Mouse (Mus musculus) heart, postnatal 0 days (tissue): ENCODE measurements around the gene Vsir. TPM values are rescaled to one million over a fixed set of nuclear protein-coding genes. Genes with fewer than 3 reads are reported as not detected.

Experiments
- ATAC-seq: fragments of 200-750 bp; cut with Nextera tagmentation; 2 replicates; pipeline ENCODE4 v1.8.0; 2017; ENCODE audit warnings: low read depth, moderate number of reproducible peaks, moderate library complexity; ENCODE audit not compliant: insufficient read depth
- DNase-seq: peaks from one replicate; pipeline ENCODE4 v3.0.0-alpha.2; 2016; ENCODE audit warnings: low spot score
- H3K27ac ChIP-seq: fragments of 300-500 bp; sonication (generic); 2 replicates; pipeline ENCODE4 v1.5.1; 2014; ENCODE audit warnings: low read depth, mild to moderate bottlenecking
- H3K27me3 ChIP-seq: fragments of 300-500 bp; sonication (generic); 2 replicates; pipeline ENCODE4 v1.6.1; 2014; ENCODE audit warnings: low read length, mixed read lengths; ENCODE audit not compliant: control insufficient read depth, insufficient read depth
- H3K36me3 ChIP-seq: fragments of 300-500 bp; sonication (generic); replicated peaks from 2 replicates; pipeline ENCODE4 v1.6.1; 2014; ENCODE audit warnings: low read length, mixed read lengths; ENCODE audit not compliant: control insufficient read depth, insufficient read depth
- H3K4me1 ChIP-seq: fragments of 300-500 bp; sonication (generic); 2 replicates; pipeline ENCODE4 v1.6.1; 2014; ENCODE audit warnings: antibody characterized with exemption; ENCODE audit not compliant: control insufficient read depth, insufficient read depth
- H3K4me2 ChIP-seq: fragments of 300-500 bp; sonication (generic); 2 replicates; pipeline ENCODE4 v1.6.1; 2014; ENCODE audit warnings: low read depth, mild to moderate bottlenecking, low read length, moderate library complexity
- H3K4me3 ChIP-seq: fragments of 300-500 bp; sonication (generic); 2 replicates; pipeline ENCODE4 v1.5.1; 2014; ENCODE audit warnings: low read depth, low read length
- H3K9ac ChIP-seq: fragments of 300-500 bp; sonication (generic); replicated peaks from 2 replicates; pipeline ENCODE4 v1.6.1; 2014; ENCODE audit warnings: low read depth, low read length, mixed read lengths
- H3K9me3 ChIP-seq: fragments of 300-500 bp; sonication (generic); replicated peaks from 2 replicates; pipeline ENCODE4 v1.6.1; 2016; ENCODE audit warnings: low read length; ENCODE audit not compliant: control insufficient read depth
- CTCF ChIP-seq: IDR thresholded peaks from 2 replicates; pipeline ENCODE4 v1.5.1; 2016; ENCODE audit warnings: antibody characterized with exemption, control low read depth, low read depth
- EP300 ChIP-seq: IDR thresholded peaks from 2 replicates; pipeline ENCODE4 v1.6.1; 2016; ENCODE audit warnings: antibody characterized with exemption, low read depth
- WGBS: fragments of 180-500 bp; shearing (Covaris S2); extraction: QIAGEN DNeasy Blood & Tissue Kit; methylation state at CpG from one replicate; pipeline ENCODE4 v1.1.7; 2014; 5-methylcytosine and 5-hydroxymethylcytosine counted together
- polyA plus RNA-seq: library from polyadenylated mRNA; unstranded; fragments of >200 nt; fragmentation: Nextera tagmentation; extraction: Ambion mirVana; gene quantifications from 2 replicates; pipeline ENCODE4 v1.2.1, GENCODE M21; 2015
- total RNA-seq: library from RNA; depleted of rRNA; stranded (reverse); fragments of >200 nt; gene quantifications from 2 replicates; pipeline ENCODE4 v1.2.3, GENCODE M21; 2014; ENCODE audit warnings: low replicate concordance

The Vsir gene
- total and polyA plus RNA-seq, 2 experiments from 2014 or later: 4.6 to 117 TPM

GRCm38 (mm10) chr10:60344111-60344510 is 2.5 kb upstream of the Vsir start:
- Histone ChIP-seq H3K9ac (no peak overlapping the region), H3K4me1 (peaks cover 11% of the 10 kb centered on the region; the same call in 1 of the 2 replicates), H3K27ac (no peak overlapping the region), H3K4me3 (no peak overlapping the region), H3K36me3 (no peaks in the 10 kb centered on the region), H3K27me3 (peaks cover 8% of the 10 kb centered on the region; the same call in 1 of the 2 replicates), H3K4me2 (no peak overlapping the region), H3K9me3 (no peaks in the 10 kb centered on the region)
- TF ChIP-seq CTCF: no peak
- no peak for TF ChIP-seq EP300
- no peak for DNase-seq
- no peak for ATAC-seq
- 76% methylated on average over 3 of the region's 3 CpGs for WGBS

DNA sequence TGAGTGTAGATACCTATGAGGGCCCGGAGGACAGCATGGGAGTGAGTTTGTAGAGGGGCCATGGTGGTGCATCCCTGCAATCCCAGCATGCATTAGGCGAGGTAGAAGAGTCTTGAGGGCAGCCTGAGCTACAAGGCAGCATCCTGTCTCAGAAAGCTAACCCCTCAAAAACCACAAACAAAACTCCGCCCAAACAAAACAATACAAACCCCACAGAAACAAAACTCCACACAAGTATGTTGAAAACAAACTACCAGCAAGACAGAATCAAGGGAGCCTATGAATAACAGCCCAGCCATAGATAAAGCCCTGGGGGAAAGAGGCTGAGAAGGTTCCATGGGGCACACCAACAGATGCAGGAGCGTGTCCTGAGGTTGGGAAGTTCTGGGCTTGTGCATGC is 595 bp upstream of the Vsir start:
- TF ChIP-seq CTCF (no peak), EP300 (no peak)
- Histone ChIP-seq H3K27ac (peak overlapping the region; percentile 88; the same call in 1 of the 2 replicates), H3K4me2 (peak overlapping the region; percentile 63), H3K36me3 (no peaks in the 10 kb centered on the region), H3K9me3 (no peaks in the 10 kb centered on the region), H3K27me3 (peaks cover 8% of the 10 kb centered on the region; the same call in 1 of the 2 replicates), H3K4me3 (0 out of 2 replicates have a peak overlapping the region, but pooled peaks have one; percentile 56), H3K4me1 (peaks cover 16% of the 10 kb centered on the region; the same call in 1 of the 2 replicates), H3K9ac (no peak overlapping the region)
- DNase-seq (no peak), ATAC-seq (no peak)
- WGBS: 71% methylated on average over 4 of the region's 4 CpGs

DNA sequence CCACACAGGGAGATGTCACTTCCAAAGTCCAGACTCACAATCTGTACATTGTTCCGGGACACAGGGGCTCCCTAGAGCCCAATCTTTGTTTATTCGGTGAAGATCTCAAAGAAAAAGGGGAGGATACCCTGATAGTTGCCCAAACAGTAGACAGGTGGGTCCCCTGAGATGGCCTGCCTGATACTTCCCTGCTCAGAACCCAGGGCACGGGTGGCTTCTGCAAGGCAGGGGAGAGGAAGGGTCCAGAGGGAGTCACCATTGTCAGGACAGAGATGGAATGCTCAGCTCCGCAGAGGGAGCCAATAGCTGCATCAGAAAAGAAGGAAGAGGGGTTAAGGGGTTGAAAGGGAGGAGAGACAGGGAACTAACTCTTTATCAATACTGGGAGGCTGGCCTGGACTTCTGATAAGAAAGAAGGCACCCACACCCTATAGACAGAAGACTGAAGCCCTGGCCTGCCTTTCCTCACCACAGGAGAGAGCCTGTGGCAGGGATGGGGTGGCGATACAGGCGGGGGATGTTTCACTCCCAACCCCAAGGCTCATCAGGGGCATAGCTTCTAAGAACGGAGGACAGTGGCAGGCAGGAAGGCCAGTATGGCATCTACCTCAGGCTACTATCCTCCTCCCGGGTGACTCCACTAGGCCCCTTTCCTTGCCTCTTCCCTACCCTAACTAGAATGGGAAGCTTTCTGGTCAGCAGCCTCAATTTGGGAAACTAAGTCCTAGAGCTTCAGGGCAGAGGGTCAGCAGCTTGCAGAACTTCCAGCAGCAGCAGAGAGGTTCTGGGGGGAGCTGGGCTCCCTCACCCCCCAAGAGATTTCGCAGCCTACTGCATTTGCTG is 1.3 kb downstream of the Vsir start:
- Histone ChIP-seq H3K27me3 (peaks cover 8% of the 10 kb centered on the region; the same call in 1 of the 2 replicates), H3K4me1 (peaks cover 26% of the 10 kb centered on the region; the same call in 1 of the 2 replicates), H3K4me2 (peak overlapping the region; percentile 63), H3K27ac (peak overlapping the region; percentile 88), H3K9ac (0 out of 2 replicates have a peak overlapping the region, but pooled peaks have one; percentile 33), H3K9me3 (no peaks in the 10 kb centered on the region), H3K36me3 (no peaks in the 10 kb centered on the region), H3K4me3 (peak overlapping the region; percentile 56)
- TF ChIP-seq CTCF (no peak), EP300 (no peak)
- ATAC-seq: no peak
- DNase-seq: no peak
- WGBS: 52% methylated on average over 9 of the region's 9 CpGs

- Histone ChIP-seq H3K27ac (peak overlapping the region; percentile 88), H3K4me3 (peak overlapping the region; percentile 56; the same call in 1 of the 2 replicates), H3K4me1 (peaks cover 26% of the 10 kb centered on the region; the same call in 1 of the 2 replicates), H3K9me3 (no peaks in the 10 kb centered on the region), H3K4me2 (peak overlapping the region; percentile 63), H3K36me3 (no peaks in the 10 kb centered on the region), H3K9ac (no peak overlapping the region), H3K27me3 (peaks cover 8% of the 10 kb centered on the region; the same call in 1 of the 2 replicates)
- WGBS: 42% methylated on average over 6 of the region's 6 CpGs
- ATAC-seq (no peak), DNase-seq (no peak)
- TF ChIP-seq EP300 (no peak), CTCF (no peak)
Observed at GRCm38 (mm10) chr10:60349056-60349455, 2.4 kb downstream of the Vsir start.

GRCm38 (mm10) chr10:60349644-60350043 is 3.0 kb downstream of the Vsir start:
- DNase-seq: no peak
- H3K4me1 ChIP-seq: peaks cover 26% of the 10 kb centered on the region; the same call in 1 of the 2 replicates

More at GRCm38 (mm10) chr10:60349644-60350043, 3.0 kb downstream of the Vsir start:
- no peaks in the 10 kb centered on the region for H3K9me3 ChIP-seq
- H3K9ac ChIP-seq: peak overlapping the region; percentile 21; the same call in 1 of the 2 replicates
- peak overlapping the region; percentile 88; the same call in 1 of the 2 replicates for H3K27ac ChIP-seq
- no peak for ATAC-seq
- H3K27me3 ChIP-seq: peaks cover 8% of the 10 kb centered on the region; the same call in 1 of the 2 replicates
- 82% methylated on average over 5 of the region's 5 CpGs for WGBS
- no peaks in the 10 kb centered on the region for H3K36me3 ChIP-seq
- peak overlapping the region; percentile 63; the same call in 1 of the 2 replicates for H3K4me2 ChIP-seq
- no peak for TF ChIP-seq EP300
- TF ChIP-seq CTCF: no peak
- H3K4me3 ChIP-seq: no peak overlapping the region
